Mouse (Mus musculus): ENCODE data around the gene Zdhhc1.

DNA sequence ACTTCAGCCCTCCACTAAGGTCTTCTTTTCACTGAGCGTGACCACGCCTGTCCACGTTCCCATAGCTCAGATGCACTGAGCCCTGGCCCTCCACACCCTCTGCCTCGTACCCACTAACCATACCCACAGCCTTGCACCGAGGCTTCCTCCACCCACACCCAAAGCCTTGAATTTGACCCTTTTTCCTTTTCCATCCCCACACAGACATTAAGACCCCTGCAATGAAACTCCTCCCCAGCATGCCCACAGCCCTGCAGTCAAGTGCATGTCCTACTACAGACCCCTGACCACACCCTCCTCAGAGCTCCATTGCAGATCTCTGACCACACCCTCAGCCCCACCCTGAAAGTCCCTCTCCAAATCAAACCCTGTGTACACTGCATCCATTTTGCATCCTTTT lies 26.9 kb downstream of the Zdhhc1 start:
- TF ChIP-seq CTCF (IDR thresholded peaks at IDR 0.05; ENCODE audit: control insufficient read depth, insufficient read depth, low read length) (no peak), POLR2A (IDR thresholded peaks at IDR 0.05; ENCODE audit: borderline replicate concordance, control insufficient read depth, low read depth, low read length) (no peak)

All from bone marrow, adult 2 months (tissue).